Mouse (Mus musculus) forebrain, embryonic 11.5 days (tissue): Measurements from ENCODE around the gene Itpr2. TPM values are rescaled to one million over a fixed set of nuclear protein-coding genes. Genes with fewer than 3 reads are reported as not detected.

Experiments used
- ATAC-seq: fragments of 200-750 bp; cut with Nextera tagmentation; replicated peaks from 2 replicates; pipeline ENCODE4 v1.8.0; 2017; ENCODE audit warnings: moderate TSS enrichment; ENCODE audit not compliant: low FRiP score
- DNase-seq: peaks from one replicate; pipeline ENCODE4 v3.0.0-alpha.2; 2017; ENCODE audit warnings: low spot score
- H3K27ac ChIP-seq: fragments of 300-500 bp; sonication (generic); 2 replicates; pipeline ENCODE4 v1.5.1; 2014; ENCODE audit warnings: low read depth, low read length
- H3K27me3 ChIP-seq: fragments of 300-500 bp; sonication (generic); 2 replicates; pipeline ENCODE4 v1.6.1; 2014; ENCODE audit warnings: mild to moderate bottlenecking, low read length, mixed read lengths; ENCODE audit not compliant: control insufficient read depth, insufficient read depth
- H3K36me3 ChIP-seq: fragments of 300-500 bp; sonication (generic); 2 replicates; pipeline ENCODE4 v1.6.1; 2014; ENCODE audit warnings: mild to moderate bottlenecking, low read length, moderate library complexity, mixed read lengths; ENCODE audit not compliant: control insufficient read depth, insufficient read depth
- H3K4me1 ChIP-seq: fragments of 300-500 bp; sonication (generic); replicated peaks from 2 replicates; pipeline ENCODE4 v1.6.1; 2014; ENCODE audit warnings: low read length, mixed read lengths; ENCODE audit not compliant: control insufficient read depth, insufficient read depth
- H3K4me2 ChIP-seq: fragments of 300-500 bp; sonication (generic); 2 replicates; pipeline ENCODE4 v1.6.1; 2014; ENCODE audit warnings: low read depth, mild to moderate bottlenecking, low read length, moderate library complexity, mixed read lengths; ENCODE audit not compliant: severe bottlenecking
- H3K4me3 ChIP-seq: fragments of 300-500 bp; sonication (generic); 2 replicates; pipeline ENCODE4 v1.5.1; 2014; ENCODE audit warnings: low read depth, low read length
- H3K9ac ChIP-seq: fragments of 300-500 bp; sonication (generic); 2 replicates; pipeline ENCODE4 v1.6.1; 2014; ENCODE audit warnings: low read length
- H3K9me3 ChIP-seq: fragments of 300-500 bp; sonication (generic); 2 replicates; pipeline ENCODE4 v1.6.1; 2016; ENCODE audit warnings: low read length, mixed read lengths; ENCODE audit not compliant: control insufficient read depth
- WGBS: fragments of 180-500 bp; shearing (Covaris S2); extraction: QIAGEN DNeasy Blood & Tissue Kit; methylation state at CpG from one replicate; pipeline ENCODE4 v1.1.7; 2014; 5-methylcytosine and 5-hydroxymethylcytosine counted together
- polyA plus RNA-seq: library from polyadenylated mRNA; unstranded; fragments of >200 nt; fragmentation: Nextera tagmentation; extraction: Ambion mirVana; gene quantifications from 2 replicates; pipeline ENCODE4 v1.2.1, GENCODE M21; 2014

Itpr2 gene
- polyA plus RNA-seq, 1 experiment from 2014 or later, result 5.3 TPM

DNA sequence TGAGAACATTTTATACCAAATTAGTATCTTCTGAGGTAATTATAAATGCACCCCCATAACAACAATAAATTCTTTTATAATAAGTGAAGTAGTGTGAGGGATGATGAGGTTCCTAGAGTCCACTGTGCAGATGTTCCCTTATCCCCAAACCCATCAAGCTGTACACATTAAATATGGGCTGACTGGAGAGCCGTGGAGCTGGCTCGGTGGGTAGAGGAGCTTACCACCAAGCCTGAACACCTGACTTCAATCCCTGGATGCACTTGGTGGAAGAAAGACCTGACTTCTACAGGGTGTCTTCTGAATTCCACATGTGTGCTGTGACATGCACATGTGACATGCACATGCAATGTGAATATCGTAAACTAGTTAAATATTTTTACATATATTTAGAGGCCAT is 260.7 kb downstream of the Itpr2 start:
- no peaks in the 10 kb centered on the region for H3K36me3 ChIP-seq
- ATAC-seq, result no peak
- no peak for DNase-seq
- H3K27ac ChIP-seq, result no peak overlapping the region
- H3K27me3 ChIP-seq, result no peaks in the 10 kb centered on the region
- H3K9ac ChIP-seq, result no peak overlapping the region
- WGBS, result 96% methylated on average over 3 of the region's 3 CpGs
- H3K4me3 ChIP-seq, result no peak overlapping the region
- H3K4me2 ChIP-seq, result no peak overlapping the region
- no peaks in the 10 kb centered on the region for H3K9me3 ChIP-seq
- H3K4me1 ChIP-seq, result no peaks in the 10 kb centered on the region

- ATAC-seq (no peak), DNase-seq (no peak)
Observed at GRCm38 (mm10) chr6:146235165-146235564, 266.9 kb downstream of the Itpr2 start.

DNA sequence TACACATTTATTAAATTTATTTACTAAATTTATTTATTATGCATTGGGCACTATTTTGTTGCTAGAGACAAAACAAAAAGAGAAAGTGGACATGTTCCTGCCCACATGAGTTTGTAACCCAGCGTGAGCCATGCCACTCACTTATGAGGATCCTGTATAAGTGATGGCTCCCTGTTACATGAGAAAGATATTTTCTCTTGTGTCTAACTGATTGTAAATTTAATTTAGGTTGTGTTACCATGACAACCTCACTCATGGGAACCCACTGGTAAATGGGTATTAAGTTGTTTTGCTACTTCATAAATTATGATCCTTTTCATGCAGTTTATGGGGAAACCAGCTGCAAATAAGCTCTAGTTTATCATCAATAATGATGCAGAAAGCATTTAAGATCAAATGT is 267.6 kb downstream of the Itpr2 start:
- Histone ChIP-seq H3K9ac (no peak overlapping the region), H3K27me3 (no peaks in the 10 kb centered on the region), H3K36me3 (no peaks in the 10 kb centered on the region), H3K9me3 (no peaks in the 10 kb centered on the region), H3K27ac (no peak overlapping the region), H3K4me3 (no peak overlapping the region), H3K4me1 (no peaks in the 10 kb centered on the region), H3K4me2 (no peak overlapping the region)
- ATAC-seq (no peak), DNase-seq (no peak)
- 87% methylated on average over 1 of the region's 1 CpGs for WGBS

More at GRCm38 (mm10) chr6:146235165-146235564, 266.9 kb downstream of the Itpr2 start:
- Histone ChIP-seq H3K4me3 (no peak overlapping the region), H3K4me1 (no peaks in the 10 kb centered on the region), H3K27me3 (no peaks in the 10 kb centered on the region), H3K36me3 (no peaks in the 10 kb centered on the region), H3K27ac (no peak overlapping the region), H3K9ac (no peak overlapping the region), H3K9me3 (no peaks in the 10 kb centered on the region), H3K4me2 (no peak overlapping the region)
- 67% methylated on average over 3 of the region's 3 CpGs for WGBS

GRCm38 (mm10) chr6:146230903-146231302 is 271.1 kb downstream of the Itpr2 start:
- H3K9me3 ChIP-seq, result no peaks in the 10 kb centered on the region
- H3K4me2 ChIP-seq, result no peak overlapping the region
- no peaks in the 10 kb centered on the region; the same call in 1 of the 2 replicates for H3K4me1 ChIP-seq
- no peaks in the 10 kb centered on the region for H3K36me3 ChIP-seq
- 96% methylated on average over 6 of the region's 6 CpGs for WGBS
- H3K27ac ChIP-seq, result no peak overlapping the region
- no peaks in the 10 kb centered on the region for H3K27me3 ChIP-seq
- DNase-seq (no peak), ATAC-seq (no peak)
- no peak overlapping the region for H3K9ac ChIP-seq
- H3K4me3 ChIP-seq, result no peak overlapping the region

GRCm38 (mm10) chr6:146230373-146230788 is 271.6 kb downstream of the Itpr2 start:
- H3K4me1 ChIP-seq, result no peaks in the 10 kb centered on the region; the same call in 1 of the 2 replicates
- 77% methylated on average over 9 of the region's 9 CpGs for WGBS
- no peak for ATAC-seq
- H3K9me3 ChIP-seq, result no peaks in the 10 kb centered on the region
- H3K27me3 ChIP-seq, result no peaks in the 10 kb centered on the region
- no peak overlapping the region for H3K4me2 ChIP-seq
- DNase-seq, result no peak
- H3K4me3 ChIP-seq, result no peak overlapping the region
- H3K9ac ChIP-seq, result no peak overlapping the region
- H3K36me3 ChIP-seq, result no peaks in the 10 kb centered on the region
- H3K27ac ChIP-seq, result no peak overlapping the region

- ATAC-seq (no peak), DNase-seq (no peak)
- no peak overlapping the region for H3K4me2 ChIP-seq
- H3K36me3 ChIP-seq, result no peaks in the 10 kb centered on the region
- H3K4me1 ChIP-seq, result no peaks in the 10 kb centered on the region; the same call in 1 of the 2 replicates
- H3K27me3 ChIP-seq, result no peaks in the 10 kb centered on the region
- no peaks in the 10 kb centered on the region for H3K9me3 ChIP-seq
- no peak overlapping the region for H3K9ac ChIP-seq
- 89% methylated on average over 2 of the region's 2 CpGs for WGBS
- H3K4me3 ChIP-seq, result no peak overlapping the region
- no peak overlapping the region for H3K27ac ChIP-seq
Observed at GRCm38 (mm10) chr6:146229967-146230366, 272.1 kb downstream of the Itpr2 start.

DNA sequence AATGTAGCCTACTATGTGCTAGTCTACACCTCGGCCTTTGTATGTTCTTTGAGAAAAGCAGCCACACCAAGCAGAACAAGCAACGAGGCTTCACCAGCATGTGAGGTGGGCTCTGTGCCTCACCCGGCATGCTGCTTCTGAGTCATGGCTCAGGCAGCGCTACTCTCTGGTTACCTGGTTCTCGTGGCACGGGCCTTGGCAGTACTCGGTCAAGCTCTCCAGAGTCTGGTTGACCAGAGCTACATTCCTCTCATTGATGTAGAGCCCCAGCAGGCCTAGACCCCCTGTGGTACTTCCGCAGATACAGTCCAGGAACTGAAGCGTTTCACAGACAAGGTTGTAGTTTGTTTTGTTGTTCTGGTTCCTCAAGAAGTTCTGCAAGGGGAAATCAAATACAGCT is 272.5 kb downstream of the Itpr2 start:
- no peaks in the 10 kb centered on the region; the same call in 1 of the 2 replicates for H3K4me1 ChIP-seq
- no peaks in the 10 kb centered on the region for H3K9me3 ChIP-seq
- H3K4me2 ChIP-seq, result no peak overlapping the region
- WGBS, result 75% methylated on average over 9 of the region's 9 CpGs
- ATAC-seq (no peak), DNase-seq (no peak)
- H3K9ac ChIP-seq, result no peak overlapping the region
- no peak overlapping the region for H3K27ac ChIP-seq
- no peak overlapping the region for H3K4me3 ChIP-seq
- no peaks in the 10 kb centered on the region for H3K27me3 ChIP-seq
- no peaks in the 10 kb centered on the region for H3K36me3 ChIP-seq

DNA sequence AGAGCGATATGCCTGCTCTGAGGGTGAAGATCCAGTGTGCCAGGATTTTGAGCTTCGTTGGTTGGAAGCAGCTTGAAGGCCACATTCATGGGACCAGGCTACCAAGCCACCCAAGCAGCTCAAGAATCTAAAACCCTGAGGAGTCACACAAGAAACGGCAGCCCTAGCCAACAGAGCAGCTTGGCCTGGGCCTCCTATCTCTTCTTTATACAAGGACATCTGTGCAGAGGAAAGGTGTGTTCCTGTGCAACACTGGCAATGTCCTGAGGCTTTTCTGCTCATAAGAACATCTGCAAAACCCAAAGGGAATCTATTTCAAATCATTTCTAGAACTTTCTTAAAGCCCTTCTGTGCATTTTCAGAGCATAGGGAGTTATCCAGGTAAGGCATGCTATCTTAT is 274.0 kb downstream of the Itpr2 start:
- H3K27ac ChIP-seq, result no peak overlapping the region
- H3K36me3 ChIP-seq, result no peaks in the 10 kb centered on the region
- DNase-seq, result no peak
- no peak overlapping the region for H3K9ac ChIP-seq
- no peaks in the 10 kb centered on the region; the same call in 1 of the 2 replicates for H3K4me1 ChIP-seq
- no peak overlapping the region for H3K4me2 ChIP-seq
- no peaks in the 10 kb centered on the region for H3K9me3 ChIP-seq
- WGBS, result 89% methylated on average over 3 of the region's 3 CpGs
- no peak overlapping the region for H3K4me3 ChIP-seq
- ATAC-seq, result no peak
- no peaks in the 10 kb centered on the region for H3K27me3 ChIP-seq

- WGBS, result 81% methylated on average over 8 of the region's 8 CpGs
- H3K9ac ChIP-seq, result no peak overlapping the region
- H3K36me3 ChIP-seq, result no peaks in the 10 kb centered on the region
- no peaks in the 10 kb centered on the region; the same call in 1 of the 2 replicates for H3K4me1 ChIP-seq
- no peak overlapping the region for H3K4me2 ChIP-seq
- no peak for ATAC-seq
- no peak overlapping the region for H3K27ac ChIP-seq
- H3K27me3 ChIP-seq, result no peaks in the 10 kb centered on the region
- no peak overlapping the region for H3K4me3 ChIP-seq
- DNase-seq, result no peak
- H3K9me3 ChIP-seq, result no peaks in the 10 kb centered on the region
Observed at GRCm38 (mm10) chr6:146222403-146223063, 279.5 kb downstream of the Itpr2 start.
